Mouse (Mus musculus) Patski (cell line): ENCODE measurements around the gene Gm44511. TPM values are rescaled to one million over a fixed set of nuclear protein-coding genes. Genes with fewer than 3 reads are reported as not detected.
A peak's percentile ranks its signal among the peaks of the same experiment; 100 is the strongest.
"Not testable (repeated sequence)": the region's sequence is repeated elsewhere in the genome, so short reads cannot be mapped to it uniquely, and the experiment has no call there.

Experiments used
- ATAC-seq: fragments of 100-300 bp; one replicate; pipeline ENCODE4 v1.8.0; 2021
- CTCF ChIA-PET: fragments of 350-600 bp; sonication (Branson Sonifier 250); formaldehyde crosslinking; loops from one replicate; lab custom pipeline; 2022; ENCODE audit warnings: inconsistent platforms; lab: Charles Lee
- POLR2A ChIA-PET: fragments of 350-600 bp; sonication (Branson Sonifier 250); formaldehyde crosslinking; loops from one replicate; lab custom pipeline; 2022; ENCODE audit warnings: antibody characterized with exemption, inconsistent platforms; lab: Charles Lee
- DNase-seq: peaks from one replicate; pipeline ENCODE4 v3.0.0-alpha.2; 2011; ENCODE audit warnings: low read depth, low spot score
- H3K27me3 ChIP-seq: fragments of 371-371 bp; one replicate; pipeline ENCODE4 v1.5.1; 2021
- CTCF ChIP-seq: fragments of 100-300 bp; IDR thresholded peaks from one replicate; pipeline ENCODE4 v1.5.1; 2021
- in situ Hi-C: fragments of 300-500 bp; cut with MboI; formaldehyde crosslinking; loops from 3 replicates; pipeline ENCODE4 v1.11.1; 2018; ENCODE audit warnings: low pct_unique_long_range_greater_than_20kb, mixed read lengths
- polyA plus RNA-seq: library from polyadenylated mRNA; unstranded; gene quantifications from one replicate; pipeline ENCODE4 v1.2.3, GENCODE M21; 2021

Gene Gm44511
- polyA plus RNA-seq, 1 experiment from 2014 or later, result not detected

GRCm38 (mm10) chr6:128764598-128764997 lies 61.5 kb downstream of the Gm44511 start:
- TF ChIP-seq CTCF, result no peak
- POLR2A ChIA-PET, result no interaction called here
- ATAC-seq, result no peak
- CTCF ChIA-PET, result interaction anchor here (1.0 to 1.6 kb wide), 2 partner anchors 38 to 50 kb away, joined by 3 to 6 read pairs; no protein-coding TSS in a partner anchor
- no peak for DNase-seq
- H3K27me3 ChIP-seq, result peaks cover 4% of the 10 kb centered on the region
- in situ Hi-C loops, result loop anchor here (5.0 kb wide), 1 partner anchor 33 kb away; no protein-coding TSS in a partner anchor

- in situ Hi-C loops, result loop anchor here (5.0 kb wide), 1 partner anchor 33 kb away; no protein-coding TSS in a partner anchor
- peak; percentile 92 for ATAC-seq
- TF ChIP-seq CTCF, result peak; percentile 72
- no peaks in the 10 kb centered on the region for H3K27me3 ChIP-seq
- POLR2A ChIA-PET, result interaction anchor here (0.6 kb wide), 1 partner anchor 506 kb away, joined by 3 read pairs; no protein-coding TSS in a partner anchor
- DNase-seq, result peak; percentile 95
- CTCF ChIA-PET, result interaction anchor here (1.0 to 1.6 kb wide), 2 partner anchors 39 to 50 kb away, joined by 3 to 6 read pairs; no protein-coding TSS in a partner anchor
Observed at GRCm38 (mm10) chr6:128763736-128764523, 62.2 kb downstream of the Gm44511 start.

- in situ Hi-C loops, result loop anchor here (5.0 kb wide), 1 partner anchor 34 kb away; no protein-coding TSS in a partner anchor
- H3K27me3 ChIP-seq, DNase-seq, ATAC-seq, POLR2A ChIA-PET: not testable (repeated sequence)
- CTCF ChIA-PET, result interaction anchor here (1.6 kb wide), 1 partner anchor 51 kb away, joined by 3 read pairs; no protein-coding TSS in a partner anchor
Observed at GRCm38 (mm10) chr6:128762892-128763670, 63.0 kb downstream of the Gm44511 start.

GRCm38 (mm10) chr6:128761144-128761540 lies 65.0 kb downstream of the Gm44511 start:
- DNase-seq (no peak), ATAC-seq (peak; percentile 0)
- ChIA-PET POLR2A (no interaction called here), CTCF (interaction anchor here (0.7 to 1.5 kb wide), 2 partner anchors 38 to 39 kb away, joined by 3 to 5 read pairs; no protein-coding TSS in a partner anchor)
- in situ Hi-C loops, result loop anchor here (5.0 kb wide), 1 partner anchor 36 kb away; no protein-coding TSS in a partner anchor
- TF ChIP-seq CTCF, result no peak
- H3K27me3 ChIP-seq, result no peaks in the 10 kb centered on the region

GRCm38 (mm10) chr6:128760416-128761143 lies 65.5 kb downstream of the Gm44511 start:
- in situ Hi-C loops, result loop anchor here (5.0 kb wide), 1 partner anchor 37 kb away; no protein-coding TSS in a partner anchor
- peak; percentile 76 for TF ChIP-seq CTCF
- DNase-seq, POLR2A ChIA-PET, H3K27me3 ChIP-seq: not testable (repeated sequence)
- ATAC-seq, result peak; percentile 84
- CTCF ChIA-PET, result interaction anchor here (0.7 to 1.5 kb wide), 2 partner anchors 39 to 40 kb away, joined by 3 to 5 read pairs; no protein-coding TSS in a partner anchor

GRCm38 (mm10) chr6:128760016-128760415 lies 66.1 kb downstream of the Gm44511 start:
- peak; percentile 33 for ATAC-seq
- in situ Hi-C loops, result loop anchor here (5.0 kb wide), 1 partner anchor 37 kb away; no protein-coding TSS in a partner anchor
- H3K27me3 ChIP-seq, POLR2A ChIA-PET, DNase-seq: not testable (repeated sequence)
- CTCF ChIA-PET, result interaction anchor here (1.5 kb wide), 1 partner anchor 40 kb away, joined by 3 read pairs; no protein-coding TSS in a partner anchor

GRCm38 (mm10) chr6:128759221-128759950 lies 66.7 kb downstream of the Gm44511 start:
- DNase-seq (no peak), ATAC-seq (no peak)
- no peaks in the 10 kb centered on the region for H3K27me3 ChIP-seq
- ChIA-PET POLR2A (no interaction called here), CTCF (interaction anchor here (1.5 kb wide), 1 partner anchor 41 kb away, joined by 3 read pairs; no protein-coding TSS in a partner anchor)
- no peak for TF ChIP-seq CTCF
- in situ Hi-C loops, result no loop called here

- DNase-seq, POLR2A ChIA-PET, CTCF ChIA-PET, ATAC-seq, in situ Hi-C loops, H3K27me3 ChIP-seq: not testable (repeated sequence)
Observed at GRCm38 (mm10) chr6:128755402-128755763, 70.7 kb downstream of the Gm44511 start.

- DNase-seq, ATAC-seq, POLR2A ChIA-PET, H3K27me3 ChIP-seq, CTCF ChIA-PET: not testable (repeated sequence)
- in situ Hi-C loops, result loop anchor here (5.0 kb wide), 1 partner anchor 123 kb away; no protein-coding TSS in a partner anchor
Observed at GRCm38 (mm10) chr6:128754748-128755401, 71.2 kb downstream of the Gm44511 start.

- ATAC-seq, result peak; percentile 31
- in situ Hi-C loops, result loop anchor here (5.0 kb wide), 1 partner anchor 122 kb away; no protein-coding TSS in a partner anchor
- POLR2A ChIA-PET, DNase-seq, CTCF ChIA-PET, H3K27me3 ChIP-seq: not testable (repeated sequence)
Observed at GRCm38 (mm10) chr6:128754265-128754664, 71.8 kb downstream of the Gm44511 start.

GRCm38 (mm10) chr6:128753610-128754224 lies 72.4 kb downstream of the Gm44511 start:
- DNase-seq, POLR2A ChIA-PET, H3K27me3 ChIP-seq: not testable (repeated sequence)
- CTCF ChIA-PET, result interaction anchor here (0.9 kb wide), 1 partner anchor 126 kb away, joined by 3 read pairs; no protein-coding TSS in a partner anchor
- in situ Hi-C loops, result loop anchor here (5.0 kb wide), 1 partner anchor 121 kb away; no protein-coding TSS in a partner anchor
- peak; percentile 98 for ATAC-seq

- H3K27me3 ChIP-seq, DNase-seq, POLR2A ChIA-PET, ATAC-seq, in situ Hi-C loops: not testable (repeated sequence)
- CTCF ChIA-PET, result interaction anchor here (1.4 kb wide), 1 partner anchor 11 kb away, joined by 3 read pairs; no protein-coding TSS in a partner anchor
Observed at GRCm38 (mm10) chr6:128747006-128747405, 79.1 kb downstream of the Gm44511 start.
